Mouse (Mus musculus) frontal cortex, postnatal 14 days (tissue): ENCODE results near the gene Nap1l4.
A peak's percentile ranks its signal among the peaks of the same experiment; 100 is the strongest.

Experiments used
- DNase-seq, 2 experiments: peaks; one replicate each; pipeline ENCODE4 v3.0.0; 2022; ENCODE audit warnings: low spot score in 2 of 2

Nap1l4 gene

DNA sequence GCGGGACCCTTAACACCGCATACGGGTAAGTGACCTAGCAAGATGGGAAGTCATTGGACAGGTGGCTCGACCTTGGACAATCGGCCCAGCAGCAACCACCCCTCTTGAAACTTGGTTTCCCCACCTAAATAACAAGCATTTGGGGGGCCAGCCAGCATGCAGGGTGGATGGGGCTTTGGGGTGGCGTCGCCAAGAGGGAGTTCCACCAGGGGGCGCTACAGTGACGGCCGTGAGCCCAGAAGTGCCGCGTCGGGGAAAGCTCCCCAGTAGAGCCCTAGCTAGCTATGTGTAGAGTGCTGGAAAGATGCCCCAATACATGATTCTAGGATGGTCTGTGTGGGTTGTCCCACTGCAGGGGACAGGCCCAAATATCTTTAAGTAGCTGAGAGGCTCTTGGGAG, 68.4 kb downstream of the Nap1l4 start:
- DNase-seq = peak in 1 of 2 experiments; percentile 18

DNA sequence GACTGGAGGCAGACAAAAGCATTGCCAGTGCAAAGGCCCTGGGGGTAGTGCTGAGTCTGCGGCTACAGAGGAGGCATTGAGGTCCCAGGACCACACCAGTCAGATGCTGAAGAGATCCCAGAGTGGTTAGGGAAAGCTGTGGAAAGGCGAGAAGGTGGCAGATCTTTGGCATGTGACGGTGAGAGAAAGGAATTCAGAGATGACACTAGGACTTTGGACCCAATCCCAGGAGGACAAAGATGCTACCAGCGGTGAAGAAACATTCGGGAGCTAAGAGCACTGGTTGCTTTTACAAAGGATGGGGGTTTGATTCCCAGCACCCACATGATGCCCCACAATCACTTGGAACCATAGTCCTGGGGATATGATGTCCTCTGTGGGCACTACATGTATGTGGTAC, 71.1 kb downstream of the Nap1l4 start:
- no peak for DNase-seq

DNA sequence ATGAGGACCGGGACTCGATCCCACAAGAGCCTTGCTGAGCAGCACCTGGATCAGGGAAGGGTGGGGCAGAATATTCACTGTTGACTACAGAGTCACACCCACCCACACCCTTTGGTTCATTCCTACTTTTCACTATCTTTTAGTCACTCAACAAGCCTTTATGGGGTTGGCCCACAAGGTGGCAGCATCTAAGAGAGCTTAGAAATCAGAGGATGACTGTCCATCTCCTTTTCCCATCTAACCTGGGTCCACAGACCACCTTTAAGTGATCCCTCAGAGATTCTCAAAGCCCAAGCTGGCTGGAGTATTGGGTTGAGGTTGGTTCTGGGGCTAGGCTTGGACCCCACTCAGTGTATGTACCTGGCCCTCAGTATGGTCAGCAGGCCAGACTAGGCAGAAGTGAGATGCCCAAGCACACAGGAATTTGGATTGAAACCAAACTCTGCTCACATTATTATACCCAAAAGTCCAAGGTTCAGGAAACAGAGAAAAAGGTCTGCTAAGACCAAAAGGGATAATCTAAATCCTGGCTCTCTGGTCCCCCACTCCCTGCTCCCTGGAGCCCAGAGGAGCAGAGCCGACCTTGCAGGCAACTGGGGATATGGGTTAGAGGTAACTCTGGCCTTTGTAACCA, 72.1 kb downstream of the Nap1l4 start:
- DNase-seq = no peak

DNA sequence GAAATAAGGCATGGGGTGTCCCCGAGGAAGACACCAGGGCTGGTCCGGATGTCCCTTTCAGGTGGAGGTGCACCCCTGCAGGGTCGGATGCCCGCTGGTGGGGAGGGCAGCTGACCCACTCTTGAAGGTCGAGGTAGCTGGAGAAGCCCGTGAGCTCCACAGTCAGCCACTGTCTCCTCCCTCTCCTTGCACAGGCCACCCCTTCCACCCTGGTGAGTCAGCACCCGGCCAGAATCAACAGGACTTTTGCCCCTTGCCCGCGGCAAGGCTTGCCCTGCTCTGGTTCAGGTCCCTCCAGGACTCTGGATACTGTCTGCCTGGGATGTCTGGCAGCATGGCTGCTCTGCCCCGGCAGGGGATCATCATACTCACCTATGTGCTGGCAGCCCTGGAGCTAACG, 73.0 kb downstream of the Nap1l4 start:
- DNase-seq = no peak

GRCm38 (mm10) chr7:143474811-143475210, 74.1 kb downstream of the Nap1l4 start:
- no peak for DNase-seq

DNA sequence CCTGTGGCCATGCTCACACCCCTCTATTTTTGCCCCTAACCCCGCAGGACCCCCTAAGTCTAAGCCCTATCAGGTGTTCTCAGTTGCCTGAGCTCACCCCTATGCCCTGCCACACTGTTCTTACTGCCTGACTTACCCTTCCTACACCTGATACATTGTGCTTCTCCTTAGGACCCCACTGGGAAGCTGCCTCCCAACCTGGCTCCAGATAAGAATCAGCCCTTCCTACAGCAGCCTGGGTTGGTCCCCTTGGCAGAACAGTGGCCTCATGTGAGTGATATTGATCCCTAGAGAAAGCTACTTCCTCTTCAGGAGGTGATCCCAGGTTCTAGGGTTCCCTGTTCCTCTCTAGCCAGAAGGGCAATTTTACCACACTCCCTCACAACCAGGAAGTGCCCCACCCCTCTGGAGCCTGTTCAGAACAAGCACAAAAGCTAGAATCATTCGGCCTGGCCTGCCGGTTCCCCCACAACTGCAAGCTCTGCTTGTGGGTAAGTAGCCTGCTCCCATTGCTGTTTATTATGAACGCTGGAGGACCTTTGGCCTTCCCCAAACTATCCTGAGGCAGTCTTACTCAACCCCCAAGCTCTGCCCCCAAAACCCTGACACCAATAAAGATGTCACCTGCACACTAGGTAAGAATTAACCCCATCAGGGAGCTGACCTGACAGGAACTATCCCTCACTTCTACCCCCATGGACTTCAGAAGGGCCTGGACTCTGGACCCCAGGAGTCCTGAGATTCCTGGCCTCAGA, 75.4 kb downstream of the Nap1l4 start, which contains the start of gene Slc22a18:
Gene Slc22a18 (plus strand): TSS at position 390 of the 755 bp plus-strand sequence.
- no peak for DNase-seq

- peak; percentile 28 to 74 for DNase-seq
Observed at GRCm38 (mm10) chr7:143469946-143470345, 79.0 kb downstream of the Nap1l4 start.

- DNase-seq = no peak
Observed at GRCm38 (mm10) chr7:143467714-143468113, 81.2 kb downstream of the Nap1l4 start.

- DNase-seq = peak; percentile 63 to 84
Observed at GRCm38 (mm10) chr7:143466099-143466677, 82.7 kb downstream of the Nap1l4 start.

DNA sequence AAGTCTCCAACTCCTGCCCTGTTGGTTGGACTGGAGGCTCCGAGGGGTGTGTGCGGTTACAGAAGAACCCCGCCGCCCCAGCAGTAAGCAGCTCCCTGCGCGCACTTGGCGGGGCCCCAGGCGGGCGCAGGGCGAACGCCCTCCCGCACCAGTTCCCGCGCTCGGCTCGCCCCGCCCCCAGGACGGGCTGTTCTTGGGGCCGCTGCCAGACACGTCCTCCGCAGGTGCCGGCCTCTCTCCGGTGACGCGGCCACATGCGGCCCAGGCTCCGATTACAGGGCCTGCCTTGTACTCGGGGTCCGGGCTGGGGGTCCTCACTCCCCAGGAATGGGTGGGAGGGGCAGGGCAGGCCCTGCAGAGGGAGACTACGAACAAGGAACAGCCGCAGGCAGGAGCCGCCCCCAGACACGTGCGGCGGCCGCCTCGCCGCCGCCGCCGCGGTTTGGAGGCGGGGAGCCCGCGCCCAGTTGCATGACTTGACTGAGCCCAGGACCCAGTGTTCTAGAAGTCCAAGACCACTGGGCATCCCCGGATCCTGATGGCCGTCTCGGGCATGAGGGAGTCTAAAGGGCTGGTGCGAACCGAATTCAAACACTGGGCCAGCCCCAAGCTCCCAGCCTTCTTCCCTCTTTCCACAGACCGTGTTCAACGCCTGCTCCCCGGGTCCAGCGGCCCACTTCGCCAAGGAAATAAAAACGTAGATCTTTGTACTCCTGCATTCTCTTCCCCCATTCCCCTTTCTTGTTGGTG, 83.9 kb downstream of the Nap1l4 start:
- peak in 1 of 2 experiments; percentile 10 for DNase-seq

DNA sequence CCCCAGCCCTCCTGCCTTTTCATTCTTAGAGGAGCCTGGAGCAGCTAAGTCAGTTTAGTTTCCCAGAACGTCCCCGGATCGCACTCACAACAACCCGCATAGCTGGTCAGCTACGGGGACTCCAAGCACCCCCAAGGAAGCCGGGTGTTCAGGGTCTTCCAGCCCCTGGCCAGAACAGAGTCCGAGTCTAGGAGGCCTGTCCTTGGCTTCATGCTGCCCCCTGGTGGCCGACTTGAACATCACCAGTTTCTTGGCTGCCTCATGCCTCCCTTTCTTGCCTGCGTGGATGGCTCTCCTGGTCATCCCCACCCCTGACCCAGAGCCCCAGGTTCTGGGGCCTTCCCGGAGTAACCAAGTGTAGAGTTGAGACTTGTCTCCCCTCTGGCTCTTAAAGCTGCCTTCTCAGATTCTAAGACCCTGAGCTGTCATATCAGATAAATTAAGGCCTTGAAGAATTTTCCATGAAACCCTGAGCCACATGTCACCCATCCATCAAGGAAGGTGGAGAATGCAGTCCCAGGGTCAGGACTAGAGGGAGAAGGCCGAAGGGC, 85.0 kb downstream of the Nap1l4 start:
- peak; percentile 44 to 69 for DNase-seq
